Mouse (Mus musculus) ES-E14 (cell line): ENCODE data around the gene Trappc1. TPM values are rescaled to one million over a fixed set of nuclear protein-coding genes. Genes with fewer than 3 reads are reported as not detected.

Source experiments
- DNase-seq: peaks from one replicate; pipeline ENCODE4 v3.0.0-alpha.2; 2013; ENCODE audit warnings: low read depth, low spot score
- H3K27ac ChIP-seq: 2 replicates; pipeline ENCODE4 v1.5.1; 2012; ENCODE audit warnings: low read depth, mild to moderate bottlenecking, low read length, moderate library complexity, mixed read lengths; ENCODE audit not compliant: poor library complexity, insufficient read depth, severe bottlenecking
- H3K36me3 ChIP-seq: 2 replicates; pipeline ENCODE4 v1.6.1; 2012; ENCODE audit warnings: mild to moderate bottlenecking, low read length, moderate library complexity, mixed read lengths; ENCODE audit not compliant: control insufficient read depth, poor library complexity, insufficient read depth, severe bottlenecking
- H3K4me1 ChIP-seq, 2 experiments: fragments of 150-350 bp in 1 of 2; sonication (generic) in 1 of 2; 2 replicates each; pipeline ENCODE4 v1.6.1; 2012; ENCODE audit warnings: low read length in 2 of 2, mild to moderate bottlenecking in 1 of 2, mixed read lengths in 1 of 2; ENCODE audit not compliant: control insufficient read depth in 2 of 2, insufficient read depth in 2 of 2, poor library complexity in 1 of 2
- H3K4me3 ChIP-seq, 2 experiments: fragments of 150-350 bp in 1 of 2; sonication (generic) in 1 of 2; 2 replicates each; pipeline ENCODE4 v1.5.1; 2012; ENCODE audit warnings: low read length in 2 of 2, low read depth in 1 of 2, mild to moderate bottlenecking in 1 of 2, mixed read lengths in 1 of 2; ENCODE audit not compliant: insufficient read depth in 1 of 2, poor library complexity in 1 of 2, severe bottlenecking in 1 of 2
- H3K9ac ChIP-seq: 2 replicates; pipeline ENCODE4 v1.6.1; 2012; ENCODE audit warnings: low read depth, mild to moderate bottlenecking, low read length, mixed read lengths; ENCODE audit not compliant: poor library complexity, insufficient read depth, severe bottlenecking
- H3K9me3 ChIP-seq: fragments of 150-350 bp; sonication (generic); 2 replicates; pipeline ENCODE4 v1.6.1; 2012; ENCODE audit warnings: low read depth, mild to moderate bottlenecking, low read length; ENCODE audit not compliant: control insufficient read depth, insufficient read depth
- CHD2 ChIP-seq: IDR thresholded peaks from 2 replicates; pipeline ENCODE4 v1.6.1; 2014; ENCODE audit warnings: mild to moderate bottlenecking, low read depth, low read length, inconsistent platforms
- HCFC1 ChIP-seq: IDR thresholded peaks from 2 replicates; pipeline ENCODE4 v1.6.1; 2012; ENCODE audit warnings: low read length, inconsistent platforms, borderline replicate concordance; ENCODE audit not compliant: insufficient read depth
- MAFK ChIP-seq: IDR thresholded peaks from 2 replicates; pipeline ENCODE4 v1.6.1; 2014; ENCODE audit warnings: mild to moderate bottlenecking, low read depth, low read length, inconsistent platforms; ENCODE audit not compliant: insufficient read depth
- ZC3H11A ChIP-seq: IDR thresholded peaks from 2 replicates; pipeline ENCODE4 v1.6.1; 2012; ENCODE audit warnings: low read depth, mild to moderate bottlenecking, inconsistent platforms, low read length, borderline replicate concordance
- ZNF384 ChIP-seq: IDR thresholded peaks from 2 replicates; pipeline ENCODE4 v1.6.1; 2012; ENCODE audit warnings: low read depth, low read length, inconsistent platforms
- in situ Hi-C, 2 experiments: fragments of 600-800 bp; cut with MboI; formaldehyde crosslinking; loops; one replicate each; pipeline ENCODE4 v1.15.1; 2025; ENCODE audit warnings: low sequenced_read_pairs in 2 of 2, inconsistent platforms in 1 of 2; ENCODE audit not compliant: unreplicated experiment in 2 of 2
- total RNA-seq: library from RNA; depleted of rRNA; stranded (reverse); fragments of 300-350 nt; gene quantifications from 2 replicates; pipeline ENCODE4 v1.2.3, GENCODE M21; 2012

Gene Trappc1
- total RNA-seq, 1 experiment: 62.2 TPM

GRCm38 (mm10) chr11:69340161-69341131, 16.7 kb downstream of the Trappc1 start, which contains the start of gene Rnf227:
TSS of gene Rnf227 (plus strand) at chr11:69340461.
- no peaks in the 10 kb centered on the region for H3K9me3 ChIP-seq
- TF ChIP-seq ZC3H11A (no peak), MAFK (no peak), HCFC1 (no peak), CHD2 (0 out of 2 replicates have a peak, but pooled peaks have one; percentile 11)
- no peak within 1 kb of the TSS for H3K27ac ChIP-seq
- peaks cover 2 to 11% of the 10 kb centered on the region in 2 experiments; a peak in 1 of 4 replicates for H3K4me1 ChIP-seq
- in situ Hi-C loops: no loop called here
- DNase-seq: no peak
- H3K4me3 ChIP-seq: peak within 1 kb of the TSS; percentile 48 to 66
- H3K36me3 ChIP-seq: no peaks in the 10 kb centered on the region
- H3K9ac ChIP-seq: peak within 1 kb of the TSS; percentile 70

GRCm38 (mm10) chr11:69346441-69346840, 22.7 kb downstream of the Trappc1 start:
- Histone ChIP-seq H3K4me1 (no peaks in the 10 kb centered on the region), H3K9me3 (no peaks in the 10 kb centered on the region), H3K36me3 (no peaks in the 10 kb centered on the region), H3K9ac (peak overlapping the region; percentile 24; the same call in 1 of the 2 replicates), H3K4me3 (peak overlapping the region; percentile 35 to 58; a peak in 3 of 4 replicates), H3K27ac (no peak overlapping the region)
- in situ Hi-C loops: no loop called here
- DNase-seq: no peak
- TF ChIP-seq HCFC1 (no peak), CHD2 (no peak), ZNF384 (no peak)

- no peak overlapping the region for H3K4me3 ChIP-seq
- in situ Hi-C loops: no loop called here
- H3K9ac ChIP-seq: no peak overlapping the region
- TF ChIP-seq HCFC1: no peak
- no peak for TF ChIP-seq MAFK
- TF ChIP-seq ZC3H11A: no peak
- no peak for TF ChIP-seq CHD2
- no peak for TF ChIP-seq ZNF384
- H3K36me3 ChIP-seq: no peaks in the 10 kb centered on the region; the same call in 1 of the 2 replicates
- no peak for DNase-seq
- no peak overlapping the region for H3K27ac ChIP-seq
- H3K9me3 ChIP-seq: no peaks in the 10 kb centered on the region
- H3K4me1 ChIP-seq: peaks cover 0 to 9% of the 10 kb centered on the region in 2 experiments; a peak in 1 of 4 replicates
These were observed 32.8 kb downstream of the Trappc1 start for GRCm38 (mm10) chr11:69356544-69356943.

- in situ Hi-C loops: no loop called here
- Histone ChIP-seq H3K36me3 (no peaks in the 10 kb centered on the region; the same call in 1 of the 2 replicates), H3K27ac (no peak overlapping the region), H3K4me3 (no peak overlapping the region), H3K9me3 (no peaks in the 10 kb centered on the region), H3K9ac (no peak overlapping the region), H3K4me1 (peaks cover 0 to 9% of the 10 kb centered on the region in 2 experiments; a peak in 1 of 4 replicates)
- TF ChIP-seq ZNF384: no peak
- TF ChIP-seq HCFC1: no peak
- no peak for TF ChIP-seq CHD2
- no peak for TF ChIP-seq ZC3H11A
- no peak for TF ChIP-seq MAFK
- no peak for DNase-seq
These were observed 33.9 kb downstream of the Trappc1 start for GRCm38 (mm10) chr11:69357690-69358089.
